Mouse (Mus musculus): ENCODE measurements around the gene Ppp1r35. TPM values are rescaled to one million over a fixed set of nuclear protein-coding genes. Genes with fewer than 3 reads are reported as not detected.

Ppp1r35 gene
- total RNA-seq, 2 experiments from 2014 or later: 13.9 to 14.0 TPM

DNA sequence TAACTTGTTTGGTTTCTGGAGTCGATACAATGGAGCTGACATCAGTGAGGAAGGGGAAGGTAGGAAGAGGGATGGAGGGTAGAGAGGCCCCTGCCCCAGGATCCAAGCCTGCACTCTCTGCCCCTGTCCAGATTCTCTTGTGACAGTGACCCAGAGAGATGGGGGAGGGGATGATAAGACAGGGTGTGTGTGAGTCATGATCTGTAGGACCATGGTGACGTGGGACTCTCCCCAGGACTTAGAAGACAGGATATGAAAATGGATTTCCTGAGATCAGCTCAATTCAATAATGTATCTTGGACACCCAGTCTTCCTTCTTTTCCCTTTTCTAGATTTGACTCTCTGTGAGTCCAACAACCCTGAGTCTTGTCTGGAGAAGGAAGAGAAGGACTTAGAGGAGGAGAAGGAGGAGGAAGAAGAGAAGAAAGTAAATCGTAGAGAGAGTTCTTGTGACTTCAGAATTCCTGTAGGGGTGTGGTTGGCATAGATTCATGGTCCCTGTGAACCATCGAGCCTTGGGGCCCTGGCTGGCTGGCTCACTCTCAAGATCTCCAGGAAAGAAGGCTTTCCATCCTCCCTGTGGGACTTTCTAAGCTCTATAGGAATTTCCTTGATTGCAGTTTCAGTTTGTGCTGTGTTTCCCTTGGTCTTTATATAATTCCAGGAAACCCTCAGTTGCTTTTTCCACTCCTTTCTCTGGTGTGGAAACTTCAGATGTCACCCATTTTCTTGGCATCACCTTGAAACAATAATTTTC lies 39.0 kb downstream of the Ppp1r35 start:
- intact Hi-C loops (cut with DNase I): no loop called here
- DNase-seq: no peak

DNA sequence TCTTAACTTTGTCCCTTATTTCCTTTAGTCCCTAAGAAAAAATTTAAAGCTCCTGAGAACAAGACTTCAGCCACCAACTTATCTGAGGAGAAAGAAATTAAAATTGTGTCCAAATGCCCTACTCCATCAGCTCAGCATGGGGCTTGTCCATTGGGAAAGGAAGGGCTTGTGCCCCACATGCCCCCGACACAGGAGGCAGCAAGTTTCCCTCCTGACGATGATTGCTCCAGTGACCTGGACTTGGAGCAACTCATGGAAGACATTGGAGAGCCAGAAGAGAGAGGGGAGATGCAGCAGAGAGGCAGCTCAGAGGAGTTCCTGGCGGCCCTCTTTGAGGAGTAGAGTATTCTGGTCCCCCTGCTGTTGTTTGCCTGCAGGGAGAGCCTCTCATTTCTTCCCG lies 43.5 kb downstream of the Ppp1r35 start:
- no peak for DNase-seq
- intact Hi-C loops (cut with DNase I): no loop called here

DNA sequence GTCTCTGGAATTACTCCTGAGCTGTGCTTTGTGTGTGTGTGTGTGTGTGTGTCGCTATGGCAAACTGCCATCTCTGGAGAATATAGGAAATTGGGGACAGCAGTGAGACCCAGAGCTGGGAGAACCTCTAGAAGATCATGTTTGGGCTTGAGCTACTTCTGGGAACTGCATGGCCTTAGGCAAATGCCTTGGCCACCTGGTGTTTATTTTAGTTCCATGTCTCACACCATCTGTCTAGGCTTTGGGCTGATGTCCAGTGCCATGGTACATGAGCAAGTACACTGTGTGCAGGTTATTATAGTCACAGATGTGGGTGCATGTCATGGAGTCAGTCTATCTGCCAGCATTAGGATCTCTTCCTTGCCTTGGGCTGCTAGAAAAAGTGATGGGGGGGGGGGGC lies 44.0 kb downstream of the Ppp1r35 start:
- no peak for DNase-seq
- intact Hi-C loops (cut with DNase I): no loop called here

DNA sequence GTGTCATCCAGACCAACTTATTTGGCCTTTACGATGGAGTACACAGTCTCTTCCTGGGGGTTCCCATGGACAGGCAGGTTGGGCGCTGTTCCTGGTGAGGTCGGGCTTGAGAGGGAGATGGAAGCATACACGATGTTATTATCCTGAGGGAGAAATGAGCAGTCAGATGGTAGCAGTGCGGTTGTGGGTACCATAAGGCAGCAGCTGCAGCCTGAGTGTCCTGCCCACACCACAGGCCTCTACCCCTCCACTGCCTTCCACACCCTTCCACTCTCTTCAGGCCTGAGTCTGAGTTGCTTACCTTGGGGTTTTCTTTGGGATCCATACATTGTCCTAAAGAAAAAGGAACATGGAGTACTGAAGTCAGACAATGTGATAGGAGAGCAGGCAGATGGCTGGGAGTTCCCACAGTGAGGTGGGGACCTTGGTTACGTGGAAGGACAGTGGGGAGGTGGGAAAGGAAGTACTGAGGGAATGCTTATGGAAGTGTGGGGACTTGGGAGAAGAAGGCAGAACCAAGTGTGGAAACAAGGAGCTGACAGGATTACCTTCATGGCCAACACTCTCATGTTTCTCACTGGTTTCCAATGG lies 44.9 kb downstream of the Ppp1r35 start:
- intact Hi-C loops (cut with DNase I): no loop called here
- no peak for DNase-seq

DNA sequence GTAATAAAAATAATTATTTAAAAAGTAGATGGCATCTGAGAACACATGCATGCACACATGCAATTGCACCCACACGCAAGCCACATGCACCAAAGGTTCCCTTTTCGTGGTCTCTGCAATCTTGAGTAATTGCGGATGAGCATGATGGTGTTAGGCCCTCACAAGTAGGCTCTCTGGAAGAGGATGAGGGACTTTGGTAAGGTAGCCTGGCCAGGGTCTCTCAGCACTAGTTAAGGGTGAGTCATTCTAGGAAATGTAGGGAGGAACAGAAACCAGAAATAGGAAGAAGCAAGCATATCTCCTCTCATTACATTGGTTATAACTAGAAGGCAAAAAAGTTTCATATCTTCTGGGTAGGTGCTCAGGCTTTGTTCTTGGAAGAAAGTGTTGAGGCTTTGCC lies 46.4 kb downstream of the Ppp1r35 start:
- intact Hi-C loops (cut with DNase I): no loop called here
- no peak for DNase-seq

DNA sequence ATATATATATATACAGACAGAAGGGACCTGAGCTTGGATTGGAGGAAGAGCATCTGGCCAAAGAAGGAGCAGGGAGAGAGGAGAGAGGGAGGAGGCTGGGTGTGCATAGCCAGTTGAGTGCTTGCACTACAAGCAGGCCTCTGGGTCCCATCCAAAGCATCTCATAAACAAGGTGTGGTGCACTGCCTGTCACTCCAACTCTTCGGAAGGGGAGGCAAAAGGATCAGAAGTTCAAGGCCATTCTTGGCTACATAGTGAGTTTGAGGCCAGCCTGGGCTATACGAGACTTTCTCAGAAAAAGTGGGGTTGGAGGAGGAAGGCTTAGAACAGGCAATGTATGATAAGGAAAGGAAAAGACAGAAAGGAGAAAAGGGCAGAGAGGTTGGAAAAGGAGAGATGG lies 47.3 kb downstream of the Ppp1r35 start:
- intact Hi-C loops (cut with DNase I): no loop called here
- DNase-seq: no peak

GRCm38 (mm10) chr5:137826421-137826820 lies 47.8 kb downstream of the Ppp1r35 start:
- DNase-seq: no peak
- intact Hi-C loops (cut with DNase I): no loop called here

GRCm38 (mm10) chr5:137828694-137829093 lies 50.0 kb downstream of the Ppp1r35 start:
- DNase-seq: no peak
- intact Hi-C loops (cut with DNase I): no loop called here

Other genes starting within 250 kb of the Ppp1r35 start
- gene Epo, start 245.6 kb upstream of the Ppp1r35 start, total RNA-seq (2021): not detected
- 100 to 1,000 TPM; 322 to 323 TPM for gene Gnb2, start 245.3 kb upstream of the Ppp1r35 start, total RNA-seq (2021)
- gene Actl6b, start 225.3 kb upstream of the Ppp1r35 start, total RNA-seq (2021): not detected
- gene Tfr2, start 209.0 kb upstream of the Ppp1r35 start, total RNA-seq (2021): not detected
- gene Mospd3, start 177.8 kb upstream of the Ppp1r35 start, total RNA-seq (2021): 10 to 100 TPM; 22.0 to 22.3 TPM
- gene Pcolce, start 165.1 kb upstream of the Ppp1r35 start, total RNA-seq (2021): 100 to 1,000 TPM; 101 to 107 TPM
- gene Fbxo24, start 149.8 kb upstream of the Ppp1r35 start, total RNA-seq (2021): under 1 TPM; 0.27 to 0.43 TPM
- gene Lrch4, start 149.7 kb upstream of the Ppp1r35 start, total RNA-seq (2021): 10 to 100 TPM; 22.6 to 23.0 TPM
- gene Gm20605, start 149.7 kb upstream of the Ppp1r35 start, total RNA-seq (2021): 1 to 10 TPM; 6.6 to 8.5 TPM
- 1 to 10 TPM; 4.2 to 4.4 TPM for gene Sap25, start 137.5 kb upstream of the Ppp1r35 start, total RNA-seq (2021)
- gene Irs3, start 133.1 kb upstream of the Ppp1r35 start, total RNA-seq (2021): under 1 TPM; 0.15 to 0.57 TPM
- gene Agfg2, start 94.1 kb upstream of the Ppp1r35 start, total RNA-seq (2021): 10 to 100 TPM; 13.0 to 13.9 TPM
- 1 to 10 TPM; 1.4 to 1.8 TPM for gene Nyap1, start 37.2 kb upstream of the Ppp1r35 start, total RNA-seq (2021)
- 100 to 1,000 TPM; 287 to 312 TPM for gene Tsc22d4, start 33.1 kb upstream of the Ppp1r35 start, total RNA-seq (2021)
- 10 to 100 TPM; 32.7 to 33.0 TPM for gene Mepce, start 8.8 kb downstream of the Ppp1r35 start, total RNA-seq (2021)
- 1 to 10 TPM; 1.1 to 1.3 TPM for gene Zcwpw1, start 8.9 kb downstream of the Ppp1r35 start, total RNA-seq (2021)
- 1 to 10 TPM; 1.3 to 2.4 TPM for gene Pilra, start 57.4 kb downstream of the Ppp1r35 start, total RNA-seq (2021)
- 1 to 10 TPM in 1 of 2 experiments, under 1 TPM in 1; 0.44 to 1.5 TPM for gene Pilrb1, start 79.3 kb downstream of the Ppp1r35 start, total RNA-seq (2021)
- under 1 TPM; 0.45 to 1.00 TPM for gene Pilrb2, start 93.0 kb downstream of the Ppp1r35 start, total RNA-seq (2021)
- gene Cyp3a13, start 142.8 kb downstream of the Ppp1r35 start, total RNA-seq (2021): under 1 TPM; 0.22 to 0.27 TPM
- gene Gjc3, start 184.2 kb downstream of the Ppp1r35 start, total RNA-seq (2021): under 1 TPM; 0.26 to 0.27 TPM
- not detected for gene Azgp1, start 202.7 kb downstream of the Ppp1r35 start, total RNA-seq (2021)
- gene Smok3a, start 242.4 kb downstream of the Ppp1r35 start, total RNA-seq (2021): not detected
- not detected for gene Smok3b, start 242.6 kb downstream of the Ppp1r35 start, total RNA-seq (2021)

Measured in heart, postnatal 14 days (tissue).